Comparison of ENCODE assay signal across 17 mouse cellular contexts in genomic region chr3:150588474-150588873, GRCm38 (mm10).
A peak's percentile ranks its signal among the peaks of the same experiment; 100 is the strongest.
DNase-seq lines count a peak whose midpoint lies in the region; ATAC-seq and TF ChIP-seq lines count a peak whose summit lies in the region.
"Had no signal": no experiment of that assay in that cellular context is flagged by ENCODE, and none has a peak within 500 bp of the region (broad histone marks: within the 10 kb centered on the region; RNA-seq: fewer than 3 reads in every experiment).

No protein-coding gene starts in this region.

- H3K4me1 ChIP-seq in kidney, embryonic 15.5 days, result no peaks in the 10 kb centered on the region
- H3K4me1 ChIP-seq in kidney, embryonic 14.5 days (ENCODE audit: control insufficient read depth, insufficient read depth, low read length), result no peaks in the 10 kb centered on the region
- H3K4me1 ChIP-seq in embryonic facial prominence, embryonic 10.5 days, result peaks cover 5% of the 10 kb centered on the region
- no peaks in the 10 kb centered on the region for H3K4me1 ChIP-seq in thymus, adult 2 months (replicated peaks; ENCODE audit: control insufficient read depth, insufficient read depth, low read length)
- H3K4me1 ChIP-seq: embryonic facial prominence, embryonic 15.5 days; liver, embryonic 15.5 days; megakaryocyte, embryonic 14.5 days had no signal

- no peaks in the 10 kb centered on the region for H3K27me3 ChIP-seq in kidney, embryonic 15.5 days
- H3K27me3 ChIP-seq in kidney, embryonic 14.5 days (ENCODE audit: control insufficient read depth, insufficient read depth, low read length), result no peaks in the 10 kb centered on the region
- no peaks in the 10 kb centered on the region for H3K27me3 ChIP-seq in embryonic facial prominence, embryonic 10.5 days (replicated peaks; ENCODE audit: low read depth, poor library complexity, severe bottlenecking)
- no peaks in the 10 kb centered on the region for H3K27me3 ChIP-seq in thymus, adult 2 months (ENCODE audit: control insufficient read depth, insufficient read depth, low read length)
- H3K27me3 ChIP-seq: embryonic facial prominence, embryonic 15.5 days; liver, embryonic 15.5 days; megakaryocyte, embryonic 14.5 days had no signal

- H3K9me3 ChIP-seq in kidney, embryonic 15.5 days (replicated peaks), result no peaks in the 10 kb centered on the region
- H3K9me3 ChIP-seq in kidney, embryonic 14.5 days (ENCODE audit: control insufficient read depth, low read length), result no peaks in the 10 kb centered on the region
- no peaks in the 10 kb centered on the region for H3K9me3 ChIP-seq in embryonic facial prominence, embryonic 10.5 days
- H3K9me3 ChIP-seq: embryonic facial prominence, embryonic 15.5 days; liver, embryonic 15.5 days; megakaryocyte, embryonic 14.5 days had no signal

- peak; percentile 26 for DNase-seq in retina, postnatal 1 day
- DNase-seq in retina, embryonic 14.5 days (ENCODE audit: low spot score), result no peak
- peak; percentile 29 for DNase-seq in embryonic facial prominence, embryonic 10.5 days (ENCODE audit: low spot score)
- DNase-seq in thymus, postnatal 36 days, result no peak
- DNase-seq in thymus, adult 2 months, result no peak
- DNase-seq: cerebellum, postnatal 14 days; heart, adult 11 months; heart, postnatal 4 days; kidney, postnatal 25 days; layer of hippocampus, adult 9-11 months; lung, postnatal 10 days had no signal

- H3K4me2 ChIP-seq in kidney, embryonic 15.5 days, result no peak overlapping the region
- no peak overlapping the region for H3K4me2 ChIP-seq in kidney, embryonic 14.5 days (replicated peaks; ENCODE audit: low read depth, low read length)
- H3K4me2 ChIP-seq: embryonic facial prominence, embryonic 15.5 days; liver, embryonic 15.5 days had no signal

- no peak overlapping the region for H3K4me3 ChIP-seq in kidney, embryonic 15.5 days (replicated peaks)
- no peak overlapping the region for H3K4me3 ChIP-seq in kidney, embryonic 14.5 days (ENCODE audit: low read length)
- H3K4me3 ChIP-seq in embryonic facial prominence, embryonic 10.5 days, result no peak overlapping the region
- no peak overlapping the region for H3K4me3 ChIP-seq in thymus, adult 2 months (ENCODE audit: control insufficient read depth, insufficient read depth, low read length)
- H3K4me3 ChIP-seq: embryonic facial prominence, embryonic 15.5 days; liver, embryonic 15.5 days; megakaryocyte, embryonic 14.5 days had no signal

- 58% methylated on average over 1 of the region's 1 CpGs for WGBS in kidney, embryonic 15.5 days
- WGBS in kidney, embryonic 14.5 days, result 48% methylated on average over 1 of the region's 1 CpGs
- 40% methylated on average over 1 of the region's 1 CpGs for WGBS in embryonic facial prominence, embryonic 10.5 days
- WGBS in thymus, adult 2 months, result 90% methylated on average over 1 of the region's 1 CpGs

- H3K27ac ChIP-seq in kidney, embryonic 15.5 days, result no peak overlapping the region
- H3K27ac ChIP-seq in kidney, embryonic 14.5 days (ENCODE audit: low read depth, low read length), result no peak overlapping the region
- no peak overlapping the region for H3K27ac ChIP-seq in embryonic facial prominence, embryonic 10.5 days (replicated peaks)
- H3K27ac ChIP-seq in thymus, adult 2 months (ENCODE audit: control insufficient read depth, insufficient read depth, low read length), result no peak overlapping the region
- H3K27ac ChIP-seq: embryonic facial prominence, embryonic 15.5 days; liver, embryonic 15.5 days had no signal

- H3K36me3 ChIP-seq in kidney, embryonic 15.5 days, result no peaks in the 10 kb centered on the region
- H3K36me3 ChIP-seq in kidney, embryonic 14.5 days (ENCODE audit: control insufficient read depth, insufficient read depth, low read length), result no peaks in the 10 kb centered on the region
- no peaks in the 10 kb centered on the region for H3K36me3 ChIP-seq in embryonic facial prominence, embryonic 10.5 days (replicated peaks)
- no peaks in the 10 kb centered on the region for H3K36me3 ChIP-seq in thymus, adult 2 months (ENCODE audit: control insufficient read depth, insufficient read depth, low read length)
- H3K36me3 ChIP-seq: embryonic facial prominence, embryonic 15.5 days; G1E; liver, embryonic 15.5 days had no signal

- TF ChIP-seq CTCF in thymus, adult 2 months (IDR thresholded peaks at IDR 0.05; ENCODE audit: borderline replicate concordance, control insufficient read depth, extremely low read depth, insufficient read depth, low read length, poor library complexity), result no peak

- H3K9ac ChIP-seq in kidney, embryonic 15.5 days, result no peak overlapping the region
- no peak overlapping the region for H3K9ac ChIP-seq in kidney, embryonic 14.5 days (ENCODE audit: low read depth, low read length)
- H3K9ac ChIP-seq: embryonic facial prominence, embryonic 15.5 days; liver, embryonic 15.5 days had no signal

- no peak for TF ChIP-seq POLR2A in thymus, adult 2 months (IDR thresholded peaks at IDR 0.05; ENCODE audit: control insufficient read depth, extremely low read depth, insufficient read depth, low read length, poor library complexity)

- 0 out of 2 replicates have a peak, but pooled peaks have one; percentile 62 for ATAC-seq in kidney, embryonic 15.5 days (replicated peaks; ENCODE audit: low FRiP score)
- no peak for ATAC-seq in kidney, embryonic 14.5 days (ENCODE audit: low FRiP score, low TSS enrichment)

Comparison
In these comparisons a context has a peak if more than half of its experiments do, and no peak if none do; other contexts are left out.
1. DNase-seq: peak in retina, postnatal 1 day (single experiment) and embryonic facial prominence, embryonic 10.5 days (single experiment); none in retina, embryonic 14.5 days (single experiment), thymus, postnatal 36 days (0 of 2) and thymus, adult 2 months (single experiment).